Mouse (Mus musculus): ENCODE data around the gene Gm49776. TPM values are rescaled to one million over a fixed set of nuclear protein-coding genes. Genes with fewer than 3 reads are reported as not detected.

The Gm49776 gene
- polyA plus RNA-seq, 1 experiment from 2014 or later: 2.4 TPM

GRCm38 (mm10) chr16:18250231-18250630, 7.9 kb downstream of the Gm49776 start:
- 60% methylated on average over 4 of the region's 4 CpGs for WGBS
- ATAC-seq (replicated peaks; ENCODE audit: insufficient number of reproducible peaks, insufficient read depth, low FRiP score, low read depth): no peak
- Histone ChIP-seq H3K4me3 (peak overlapping the region; percentile 96), H3K4me1 (replicated peaks) (peaks cover 34% of the 10 kb centered on the region), H3K27me3 (no peaks in the 10 kb centered on the region), H3K4me2 (peak overlapping the region; percentile 89), H3K36me3 (peaks cover 63% of the 10 kb centered on the region), H3K9me3 (replicated peaks) (no peaks in the 10 kb centered on the region), H3K9ac (peak overlapping the region; percentile 86), H3K27ac (peak overlapping the region; percentile 93; the same call in 1 of the 2 replicates)

- WGBS: 3% methylated on average over 27 of the region's 27 CpGs
Observed at GRCm38 (mm10) chr16:18249364-18249967, 8.7 kb downstream of the Gm49776 start.

GRCm38 (mm10) chr16:18248433-18249363, 9.4 kb downstream of the Gm49776 start, which contains the start of the genes Trmt2a and Ranbp1:
Gene Trmt2a (plus strand): TSS chr16:18248679.
Gene Ranbp1 (minus strand): TSS chr16:18248732.
- WGBS: under 1% methylated on average over 102 of the region's 102 CpGs
- H3K9ac ChIP-seq: peak within 1 kb of the TSS; percentile 90
- peaks cover 34% of the 10 kb centered on the region for H3K4me1 ChIP-seq (replicated peaks)
- H3K27me3 ChIP-seq: no peaks in the 10 kb centered on the region
- H3K9me3 ChIP-seq (replicated peaks): no peaks in the 10 kb centered on the region
- peaks cover 61% of the 10 kb centered on the region for H3K36me3 ChIP-seq
- ATAC-seq (replicated peaks; ENCODE audit: insufficient number of reproducible peaks, insufficient read depth, low FRiP score, low read depth): peak; percentile 94
- H3K4me3 ChIP-seq: peak within 1 kb of the TSS; percentile 96
- peak within 1 kb of the TSS; percentile 93 for H3K27ac ChIP-seq
- H3K4me2 ChIP-seq: peak within 1 kb of the TSS; percentile 89

More at GRCm38 (mm10) chr16:18249364-18249967, 8.7 kb downstream of the Gm49776 start:
- H3K4me3 ChIP-seq: peak overlapping the region; percentile 96
- H3K4me1 ChIP-seq (replicated peaks): peaks cover 34% of the 10 kb centered on the region
- H3K9me3 ChIP-seq (replicated peaks): no peaks in the 10 kb centered on the region
- H3K4me2 ChIP-seq: peak overlapping the region; percentile 89
- ATAC-seq (replicated peaks; ENCODE audit: insufficient number of reproducible peaks, insufficient read depth, low FRiP score, low read depth): peak; percentile 12
- peaks cover 61% of the 10 kb centered on the region for H3K36me3 ChIP-seq
- H3K27ac ChIP-seq: peak overlapping the region; percentile 93
- no peaks in the 10 kb centered on the region for H3K27me3 ChIP-seq
- H3K9ac ChIP-seq: peak overlapping the region; percentile 86

DNA sequence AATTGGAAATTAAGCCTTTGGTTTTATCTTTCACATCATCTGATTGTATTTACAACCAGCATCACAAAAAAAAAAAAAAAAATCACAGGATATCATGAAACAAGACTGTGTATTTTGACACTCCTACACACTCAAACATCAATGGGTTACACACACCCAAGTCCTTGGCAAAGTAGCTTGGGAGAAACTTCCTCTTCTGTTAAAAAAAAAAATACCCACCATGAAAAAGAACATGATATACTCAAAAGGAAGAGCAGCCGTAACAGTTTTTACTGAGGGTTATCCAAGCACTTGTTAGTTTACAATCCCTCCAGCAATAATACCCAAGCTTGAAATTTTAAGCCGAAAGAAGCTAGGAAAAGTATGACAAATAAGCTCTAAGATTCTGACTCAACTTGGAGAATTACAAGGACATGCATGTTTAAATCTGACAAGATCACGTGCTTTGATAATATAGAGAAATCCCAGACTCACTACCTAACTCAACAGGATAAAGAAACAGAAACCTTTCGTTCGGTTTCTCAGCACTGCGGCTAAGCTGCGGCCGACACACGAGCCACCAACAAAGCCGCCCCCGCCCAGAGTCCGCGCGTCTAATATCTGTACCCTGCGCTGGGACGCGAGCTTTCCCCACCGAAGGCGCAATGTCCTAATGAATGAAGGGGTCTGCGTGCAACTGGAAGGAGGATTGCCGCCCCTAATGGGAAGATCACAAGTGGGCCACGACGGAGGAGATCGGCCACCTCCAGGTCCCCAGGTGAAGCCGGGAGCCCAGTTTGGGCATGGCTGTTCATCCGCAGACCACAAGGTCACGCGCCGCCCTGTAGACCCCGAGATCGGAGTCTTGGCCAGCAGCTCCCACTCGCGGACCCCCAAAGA, 10.4 kb downstream of the Gm49776 start:
- H3K4me3 ChIP-seq: peak overlapping the region; percentile 96
- under 1% methylated on average over 33 of the region's 33 CpGs for WGBS
- peak; percentile 6; the same call in 1 of the 2 replicates for ATAC-seq (replicated peaks; ENCODE audit: insufficient number of reproducible peaks, insufficient read depth, low FRiP score, low read depth)
- H3K27ac ChIP-seq: peak overlapping the region; percentile 93
- peak overlapping the region; percentile 89 for H3K4me2 ChIP-seq
- H3K4me1 ChIP-seq (replicated peaks): peaks cover 34% of the 10 kb centered on the region
- no peaks in the 10 kb centered on the region for H3K27me3 ChIP-seq
- no peaks in the 10 kb centered on the region for H3K9me3 ChIP-seq (replicated peaks)
- H3K36me3 ChIP-seq: peaks cover 61% of the 10 kb centered on the region
- H3K9ac ChIP-seq: peak overlapping the region; percentile 90

GRCm38 (mm10) chr16:18241581-18241980, 16.5 kb downstream of the Gm49776 start:
- WGBS: 89% methylated on average over 10 of the region's 10 CpGs
- Histone ChIP-seq H3K4me1 (replicated peaks) (peaks cover 2% of the 10 kb centered on the region), H3K27me3 (no peaks in the 10 kb centered on the region), H3K27ac (no peak overlapping the region), H3K9me3 (replicated peaks) (no peaks in the 10 kb centered on the region), H3K4me3 (no peak overlapping the region), H3K36me3 (peaks cover 80% of the 10 kb centered on the region), H3K9ac (no peak overlapping the region), H3K4me2 (no peak overlapping the region)
- ATAC-seq (replicated peaks; ENCODE audit: insufficient number of reproducible peaks, insufficient read depth, low FRiP score, low read depth): no peak

GRCm38 (mm10) chr16:18236676-18237501, 21.2 kb downstream of the Gm49776 start:
- no peak for ATAC-seq (replicated peaks; ENCODE audit: insufficient number of reproducible peaks, insufficient read depth, low FRiP score, low read depth)
- Histone ChIP-seq H3K9me3 (replicated peaks) (no peaks in the 10 kb centered on the region), H3K4me1 (replicated peaks) (peaks cover 33% of the 10 kb centered on the region), H3K4me2 (peak overlapping the region; percentile 77), H3K4me3 (no peak overlapping the region), H3K9ac (0 out of 2 replicates have a peak overlapping the region, but pooled peaks have one; percentile 14), H3K36me3 (peaks cover 37% of the 10 kb centered on the region), H3K27ac (peak overlapping the region; percentile 15), H3K27me3 (no peaks in the 10 kb centered on the region)
- WGBS: 74% methylated on average over 7 of the region's 7 CpGs

DNA sequence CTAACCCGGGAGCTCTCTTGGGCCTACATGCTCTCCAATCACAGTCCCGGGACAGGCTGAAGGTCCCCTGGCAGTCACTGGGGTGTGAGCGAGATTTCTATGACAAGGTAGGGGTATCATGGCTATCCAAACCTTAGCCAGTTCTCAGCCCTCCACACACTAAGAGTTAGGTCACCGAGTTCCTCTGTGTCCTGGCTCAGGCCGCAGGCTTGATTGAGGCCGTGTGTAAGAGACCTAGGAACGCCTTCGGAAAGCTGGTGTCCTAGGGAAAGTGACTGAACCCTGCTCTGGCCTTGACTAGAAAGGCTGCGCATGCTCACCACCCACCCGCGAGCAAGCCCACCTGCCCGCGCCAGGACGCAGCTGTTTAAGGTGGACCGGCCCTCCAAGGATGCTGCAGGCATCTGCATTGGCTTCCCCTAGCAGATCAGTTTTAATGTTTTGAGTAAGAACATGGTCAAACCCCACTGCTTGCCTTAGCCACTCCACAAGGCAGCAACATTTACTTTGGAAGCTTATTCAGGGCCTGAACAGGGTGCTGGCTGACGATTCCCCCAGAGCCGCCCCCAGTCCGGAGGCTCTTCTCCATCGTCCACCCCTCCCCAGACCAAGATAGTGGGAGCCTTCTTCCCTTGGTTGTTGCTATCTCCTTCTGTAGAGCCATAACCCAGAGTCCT, 22.6 kb downstream of the Gm49776 start:
- peak overlapping the region; percentile 94 for H3K27ac ChIP-seq
- peak; percentile 59 for ATAC-seq (replicated peaks; ENCODE audit: insufficient number of reproducible peaks, insufficient read depth, low FRiP score, low read depth)
- peak overlapping the region; percentile 90 for H3K9ac ChIP-seq
- H3K4me2 ChIP-seq: peak overlapping the region; percentile 77
- 3% methylated on average over 19 of the region's 19 CpGs for WGBS
- no peaks in the 10 kb centered on the region for H3K27me3 ChIP-seq
- H3K36me3 ChIP-seq: peaks cover 23% of the 10 kb centered on the region
- peaks cover 46% of the 10 kb centered on the region for H3K4me1 ChIP-seq (replicated peaks)
- peak overlapping the region; percentile 82 for H3K4me3 ChIP-seq
- no peaks in the 10 kb centered on the region for H3K9me3 ChIP-seq (replicated peaks)

DNA sequence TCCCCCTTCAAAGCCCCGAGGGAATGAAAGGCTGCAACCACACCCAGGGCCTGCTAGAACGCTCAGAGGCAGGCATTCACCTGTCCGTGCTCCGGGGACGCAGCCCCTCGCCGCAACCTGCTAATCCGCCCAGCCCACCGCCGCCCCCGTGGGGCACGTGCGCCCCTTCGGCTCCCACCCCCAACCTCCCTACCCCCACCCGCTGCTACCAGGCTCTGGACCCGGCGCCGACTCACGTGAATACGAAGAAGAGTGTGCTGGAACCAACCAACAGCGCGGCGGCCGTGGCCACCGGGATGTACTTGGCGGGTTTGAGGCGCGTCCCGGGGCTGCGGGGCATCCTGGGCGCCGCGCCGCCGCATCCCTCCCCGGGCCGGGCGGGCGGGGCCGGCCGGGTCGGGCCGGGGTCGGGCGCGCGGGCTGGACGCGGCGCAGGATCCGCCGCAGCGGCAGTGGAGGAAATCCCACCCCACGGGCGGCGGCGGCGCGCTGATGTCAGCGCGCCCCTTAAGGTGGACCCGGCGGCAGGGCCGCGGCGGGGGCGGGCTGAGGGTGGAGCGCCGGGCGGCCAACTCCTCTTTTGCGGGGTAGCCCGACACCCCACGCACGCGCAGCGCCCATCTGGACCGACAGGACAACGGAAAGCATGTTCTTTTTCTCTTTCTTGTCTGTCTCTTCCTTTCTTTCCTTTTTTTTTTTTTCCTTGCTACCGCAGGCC, 23.3 kb downstream of the Gm49776 start, which contains the start of gene Zdhhc8:
TSS of gene Zdhhc8 (minus strand) at position 466 of the 718 bp plus-strand sequence.
- Histone ChIP-seq H3K36me3 (peaks cover 16% of the 10 kb centered on the region), H3K4me1 (replicated peaks) (peaks cover 53% of the 10 kb centered on the region), H3K27me3 (no peaks in the 10 kb centered on the region), H3K4me3 (peak within 1 kb of the TSS; percentile 82), H3K27ac (peak within 1 kb of the TSS; percentile 94), H3K4me2 (peak within 1 kb of the TSS; percentile 77), H3K9me3 (replicated peaks) (no peaks in the 10 kb centered on the region), H3K9ac (peak within 1 kb of the TSS; percentile 90)
- peak; percentile 80 for ATAC-seq (replicated peaks; ENCODE audit: insufficient number of reproducible peaks, insufficient read depth, low FRiP score, low read depth)
- WGBS: under 1% methylated on average over 75 of the region's 79 CpGs

GRCm38 (mm10) chr16:18233919-18234670, 24.0 kb downstream of the Gm49776 start:
- peaks cover 11% of the 10 kb centered on the region for H3K36me3 ChIP-seq
- no peak for ATAC-seq (replicated peaks; ENCODE audit: insufficient number of reproducible peaks, insufficient read depth, low FRiP score, low read depth)
- H3K4me1 ChIP-seq (replicated peaks): peaks cover 60% of the 10 kb centered on the region
- H3K27ac ChIP-seq: peak overlapping the region; percentile 94
- 11% methylated on average over 13 of the region's 13 CpGs for WGBS
- peak overlapping the region; percentile 90 for H3K9ac ChIP-seq
- peak overlapping the region; percentile 77 for H3K4me2 ChIP-seq
- H3K4me3 ChIP-seq: peak overlapping the region; percentile 82
- H3K27me3 ChIP-seq: no peaks in the 10 kb centered on the region
- no peaks in the 10 kb centered on the region for H3K9me3 ChIP-seq (replicated peaks)

Measured in heart, embryonic 15.5 days (tissue).